Mouse (Mus musculus) stomach, postnatal 0 days (tissue): ENCODE measurements around the gene Apbb2.

Experiments
- CTCF ChIP-seq: IDR thresholded peaks from 2 replicates; pipeline ENCODE4 v1.5.1; 2016; ENCODE audit warnings: antibody characterized with exemption, low read depth, mild to moderate bottlenecking, moderate library complexity
- EP300 ChIP-seq: optimal IDR thresholded peaks from 2 replicates; pipeline ENCODE3; 2016; ENCODE audit warnings: antibody characterized with exemption

- TF ChIP-seq CTCF (no peak), EP300 (no peak)
Observed at GRCm38 (mm10) chr5:66505071-66505470, 113.5 kb downstream of the Apbb2 start.
